Mouse (Mus musculus) ES-E14 (cell line): Measurements from ENCODE around the gene Rps6kb1.

Source experiments
- CHD2 ChIP-seq: IDR thresholded peaks from 2 replicates; pipeline ENCODE4 v1.6.1; 2014; ENCODE audit warnings: mild to moderate bottlenecking, low read depth, low read length, inconsistent platforms
- HCFC1 ChIP-seq: IDR thresholded peaks from 2 replicates; pipeline ENCODE4 v1.6.1; 2012; ENCODE audit warnings: low read length, inconsistent platforms, borderline replicate concordance; ENCODE audit not compliant: insufficient read depth
- MAFK ChIP-seq: IDR thresholded peaks from 2 replicates; pipeline ENCODE4 v1.6.1; 2014; ENCODE audit warnings: mild to moderate bottlenecking, low read depth, low read length, inconsistent platforms; ENCODE audit not compliant: insufficient read depth
- ZC3H11A ChIP-seq: IDR thresholded peaks from 2 replicates; pipeline ENCODE4 v1.6.1; 2012; ENCODE audit warnings: low read depth, mild to moderate bottlenecking, inconsistent platforms, low read length, borderline replicate concordance
- ZNF384 ChIP-seq: IDR thresholded peaks from 2 replicates; pipeline ENCODE4 v1.6.1; 2012; ENCODE audit warnings: low read depth, low read length, inconsistent platforms

DNA sequence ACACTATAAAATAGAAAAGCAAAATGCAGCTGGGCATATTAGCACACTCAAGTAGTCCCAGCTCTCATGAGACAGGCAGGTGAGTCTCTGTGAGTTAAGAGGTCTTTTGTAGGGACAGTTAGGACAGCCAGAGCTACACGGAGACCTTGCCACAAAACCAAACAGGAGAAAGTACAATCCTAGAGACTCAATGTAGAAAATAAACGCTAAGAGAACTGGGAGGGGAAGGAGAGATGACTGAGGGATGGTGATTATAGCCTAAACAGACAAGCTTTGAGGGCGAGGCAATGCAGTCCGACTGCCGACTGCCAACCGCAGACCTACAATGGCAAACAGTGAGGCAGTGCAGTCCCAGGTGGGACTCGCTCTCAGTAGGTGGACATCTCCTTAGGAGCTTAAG lies 43.2 kb upstream of the Rps6kb1 start:
- no peak for TF ChIP-seq ZNF384
- TF ChIP-seq HCFC1, result no peak
- TF ChIP-seq ZC3H11A, result no peak
- no peak for TF ChIP-seq MAFK
- TF ChIP-seq CHD2, result no peak
